Mouse (Mus musculus): Measurements from ENCODE around the gene Ripk4.

Gene Ripk4

GRCm38 (mm10) chr16:97734760-97735322 lies 28.7 kb downstream of the Ripk4 start:
- no peak for DNase-seq (ENCODE audit: low spot score in 2 of 2)

GRCm38 (mm10) chr16:97733599-97733998 lies 30.0 kb downstream of the Ripk4 start:
- DNase-seq (ENCODE audit: low spot score in 2 of 2): no peak

DNA sequence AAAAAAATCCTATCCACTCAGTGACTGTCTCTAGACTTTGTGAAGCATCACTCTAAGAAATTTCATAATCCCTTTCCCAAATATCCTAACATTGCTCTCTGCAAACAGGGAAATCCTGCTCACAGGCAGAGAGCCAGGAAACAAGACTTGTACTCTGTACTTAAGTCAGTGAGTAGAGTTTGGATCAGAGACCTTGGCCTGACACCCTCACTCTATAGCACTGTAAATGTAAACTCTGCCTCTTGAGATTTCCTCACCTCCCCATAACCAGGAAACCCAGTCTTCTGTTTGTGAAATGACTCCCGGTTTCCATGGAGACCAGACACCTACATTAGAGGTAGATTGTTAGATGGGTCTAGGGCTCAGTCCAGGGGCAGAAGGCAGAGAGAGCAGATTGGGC lies 33.3 kb downstream of the Ripk4 start:
- DNase-seq (ENCODE audit: low spot score in 2 of 2): no peak

GRCm38 (mm10) chr16:97726436-97726835 lies 37.2 kb downstream of the Ripk4 start:
- DNase-seq (ENCODE audit: low spot score in 2 of 2): no peak

DNA sequence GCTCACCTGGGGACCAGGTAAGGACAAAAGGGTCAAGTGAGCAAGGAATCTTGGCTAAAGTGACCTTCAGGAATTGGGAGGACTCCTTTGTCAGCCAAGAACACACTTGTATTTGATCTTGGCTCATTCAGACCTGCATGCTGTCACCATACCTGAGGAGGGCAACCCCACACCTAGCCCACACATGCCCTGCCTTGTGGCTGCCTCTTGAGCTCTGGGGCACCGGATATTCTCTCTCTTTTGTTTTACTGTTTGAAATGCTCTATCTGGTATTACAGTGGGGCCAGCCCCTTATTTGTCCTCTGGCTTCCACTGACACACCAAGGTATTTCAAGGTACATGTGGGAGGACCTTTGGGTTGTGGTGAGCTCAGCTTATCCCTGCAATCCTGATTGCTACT lies 43.5 kb downstream of the Ripk4 start:
- no peak for DNase-seq (ENCODE audit: low spot score in 2 of 2)

- DNase-seq (ENCODE audit: low spot score in 2 of 2): no peak
Measured at GRCm38 (mm10) chr16:97719392-97719983, 44.1 kb downstream of the Ripk4 start.

GRCm38 (mm10) chr16:97716567-97716966 lies 47.0 kb downstream of the Ripk4 start:
- no peak for DNase-seq (ENCODE audit: low spot score in 2 of 2)

- no peak for DNase-seq (ENCODE audit: low spot score in 2 of 2)
Measured at GRCm38 (mm10) chr16:97712129-97712528, 51.5 kb downstream of the Ripk4 start.

- DNase-seq (ENCODE audit: low spot score in 2 of 2): no peak
Measured at GRCm38 (mm10) chr16:97701871-97702270, 61.7 kb downstream of the Ripk4 start.

GRCm38 (mm10) chr16:97697769-97698168 lies 65.8 kb downstream of the Ripk4 start:
- DNase-seq (ENCODE audit: low spot score in 2 of 2): peak in 1 of 2 experiments; percentile 2

- DNase-seq (ENCODE audit: low spot score in 2 of 2): no peak
Measured at GRCm38 (mm10) chr16:97695709-97696108, 67.9 kb downstream of the Ripk4 start.

Measured in spleen, postnatal 36 days (tissue).